Mouse (Mus musculus) kidney, postnatal 25 days (tissue): ENCODE results near the gene 1700011M02Rik.
A peak's percentile ranks its signal among the peaks of the same experiment; 100 is the strongest.
"Not testable (repeated sequence)": the region's sequence is repeated elsewhere in the genome, so short reads cannot be mapped to it uniquely, and the experiment has no call there.

Experiments
- DNase-seq, 2 experiments: peaks; one replicate each; pipeline ENCODE4 v3.0.0; 2021; ENCODE audit warnings: mixed read lengths in 2 of 2

Gene 1700011M02Rik

DNA sequence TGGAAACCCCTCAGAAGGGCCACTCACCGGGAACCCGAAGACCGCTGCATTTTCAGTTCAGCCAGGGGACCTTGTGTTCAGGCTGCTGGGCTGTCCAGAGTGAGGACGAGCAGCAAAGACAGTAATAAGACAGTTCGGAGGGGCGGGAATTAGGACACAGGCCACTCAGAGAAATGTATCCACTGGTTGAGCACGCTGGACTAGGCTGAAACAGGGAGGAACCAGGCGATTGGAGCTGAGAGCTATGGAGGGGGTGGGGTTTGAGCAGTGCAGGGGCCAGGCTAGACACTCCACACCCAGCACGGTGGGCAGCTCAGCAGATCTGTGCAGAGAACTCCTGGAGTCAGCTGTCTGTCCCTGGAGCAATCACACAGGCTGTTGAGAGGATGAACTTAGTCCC, at the start of gene 1700011M02Rik, which contains the start of gene Dmrtc1a:
Gene 1700011M02Rik, plus strand, starts transcription at position 319 of the 400 bp plus-strand sequence.
Gene Dmrtc1a, minus strand, starts transcription at position 101 of the 400 bp plus-strand sequence.
- not testable (repeated sequence) for DNase-seq

DNA sequence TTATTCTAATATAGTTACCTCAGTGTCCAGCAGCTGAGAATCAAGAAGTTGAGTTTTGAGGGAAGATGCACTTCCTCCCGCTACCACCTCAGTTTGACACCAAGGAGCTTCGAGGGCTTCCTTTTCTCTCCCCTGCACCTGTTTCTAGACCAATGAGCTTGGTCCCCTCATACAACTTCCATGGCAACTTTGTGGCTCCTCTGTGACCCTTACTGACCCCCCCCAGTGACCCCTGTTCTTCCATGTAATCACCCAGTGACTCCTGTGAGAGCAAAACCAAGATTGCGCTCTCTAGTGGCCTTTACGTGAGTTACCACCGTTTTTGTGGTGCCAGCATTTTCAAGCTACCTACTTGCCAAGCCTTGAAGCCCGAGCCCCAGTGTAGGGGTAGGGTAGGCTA, 40.8 kb upstream of the 1700011M02Rik start, which contains the start of gene 1700031F05Rik:
Gene 1700031F05Rik, minus strand, starts transcription at position 101 of the 400 bp plus-strand sequence.
- DNase-seq, result no peak

DNA sequence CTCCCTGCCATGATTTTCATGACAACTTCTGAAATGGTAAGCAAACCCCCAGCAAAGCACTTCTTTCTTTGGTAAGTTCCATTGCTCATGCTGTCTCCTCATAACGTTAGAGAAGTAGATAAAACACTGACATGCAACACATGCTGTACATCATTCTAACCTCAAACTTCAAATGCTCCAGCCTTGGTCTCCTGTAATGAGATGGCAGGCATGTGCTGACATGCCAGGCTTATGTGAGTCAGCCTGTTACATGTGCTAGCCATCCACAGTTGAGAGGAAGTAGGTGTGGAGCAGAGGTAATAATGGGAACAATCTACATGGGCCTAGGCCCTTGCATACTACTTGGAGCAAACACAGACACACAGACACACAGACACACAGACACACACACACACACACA, 6.1 kb downstream of the 1700011M02Rik start:
- not testable (repeated sequence) for DNase-seq

DNA sequence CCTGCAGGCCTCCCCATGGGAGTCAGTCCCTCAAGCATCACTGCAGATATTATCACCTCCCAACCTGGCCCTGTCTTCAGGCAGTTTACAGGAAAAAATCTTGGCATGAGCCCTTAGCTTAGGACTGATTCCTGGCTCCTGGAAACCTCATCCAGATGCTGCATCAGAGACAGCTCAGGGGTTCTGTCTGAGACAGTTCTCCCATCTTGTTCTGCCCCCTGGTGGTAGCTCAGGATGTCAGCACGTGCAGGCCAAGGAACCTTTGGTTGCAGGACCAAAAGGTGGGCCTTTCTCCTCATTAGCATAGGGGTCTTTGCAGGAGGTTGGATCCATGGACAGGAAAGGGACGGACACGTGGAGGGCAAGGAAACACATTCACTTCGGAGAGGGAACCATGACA, 18.0 kb downstream of the 1700011M02Rik start:
- peak in 1 of 2 experiments; percentile 31 for DNase-seq

DNA sequence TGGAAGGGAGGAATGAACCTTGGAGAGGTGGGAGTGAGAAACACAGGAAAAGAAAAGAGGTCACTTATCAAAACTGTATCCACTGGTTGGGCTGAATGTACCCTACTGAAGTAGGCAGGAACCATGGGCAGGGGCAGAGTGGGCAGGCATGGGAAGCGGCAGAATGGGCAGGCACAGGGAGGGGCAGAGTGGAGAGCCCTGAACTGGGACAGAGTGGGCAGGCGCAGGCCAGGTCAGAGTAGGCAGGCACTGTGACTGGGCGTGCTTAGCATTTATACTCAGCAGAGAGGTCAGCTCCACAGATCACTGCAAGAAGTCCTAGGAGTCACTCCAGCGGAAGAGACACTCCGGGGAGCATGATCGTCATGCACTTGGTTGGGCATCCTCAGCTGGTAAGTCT, 19.4 kb downstream of the 1700011M02Rik start, which contains the start of gene 1700018G05Rik:
Gene 1700018G05Rik, plus strand, starts transcription at position 301 of the 400 bp plus-strand sequence.
- DNase-seq, result not testable (repeated sequence)

DNA sequence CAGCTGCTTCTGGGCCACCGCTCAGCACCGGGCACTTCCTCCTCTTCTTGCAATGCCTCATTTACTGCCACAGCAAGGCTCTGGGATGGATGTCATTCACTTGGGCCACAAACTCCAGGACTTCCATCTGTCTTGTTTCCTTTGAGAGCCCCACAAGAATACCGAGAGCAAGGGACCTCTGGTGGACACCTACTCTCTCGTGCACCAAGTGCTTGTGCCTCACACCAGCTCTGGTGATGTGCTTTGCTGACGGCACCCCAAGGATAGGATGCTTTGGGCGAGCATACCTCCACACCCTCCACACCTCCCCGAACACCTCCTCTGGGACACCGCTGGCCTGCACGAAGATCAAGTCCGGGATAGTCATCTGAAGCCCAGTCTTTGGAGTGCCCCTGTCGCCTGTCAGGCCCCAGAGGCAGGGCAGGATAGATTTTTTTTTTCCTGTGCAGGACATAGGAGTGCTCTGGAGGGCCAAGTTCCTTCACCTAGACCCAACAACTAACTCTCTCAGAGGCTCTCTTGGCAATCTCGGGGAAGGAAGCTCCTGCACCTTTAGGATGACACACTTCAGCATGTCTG, 24.4 kb downstream of the 1700011M02Rik start:
- no peak for DNase-seq

DNA sequence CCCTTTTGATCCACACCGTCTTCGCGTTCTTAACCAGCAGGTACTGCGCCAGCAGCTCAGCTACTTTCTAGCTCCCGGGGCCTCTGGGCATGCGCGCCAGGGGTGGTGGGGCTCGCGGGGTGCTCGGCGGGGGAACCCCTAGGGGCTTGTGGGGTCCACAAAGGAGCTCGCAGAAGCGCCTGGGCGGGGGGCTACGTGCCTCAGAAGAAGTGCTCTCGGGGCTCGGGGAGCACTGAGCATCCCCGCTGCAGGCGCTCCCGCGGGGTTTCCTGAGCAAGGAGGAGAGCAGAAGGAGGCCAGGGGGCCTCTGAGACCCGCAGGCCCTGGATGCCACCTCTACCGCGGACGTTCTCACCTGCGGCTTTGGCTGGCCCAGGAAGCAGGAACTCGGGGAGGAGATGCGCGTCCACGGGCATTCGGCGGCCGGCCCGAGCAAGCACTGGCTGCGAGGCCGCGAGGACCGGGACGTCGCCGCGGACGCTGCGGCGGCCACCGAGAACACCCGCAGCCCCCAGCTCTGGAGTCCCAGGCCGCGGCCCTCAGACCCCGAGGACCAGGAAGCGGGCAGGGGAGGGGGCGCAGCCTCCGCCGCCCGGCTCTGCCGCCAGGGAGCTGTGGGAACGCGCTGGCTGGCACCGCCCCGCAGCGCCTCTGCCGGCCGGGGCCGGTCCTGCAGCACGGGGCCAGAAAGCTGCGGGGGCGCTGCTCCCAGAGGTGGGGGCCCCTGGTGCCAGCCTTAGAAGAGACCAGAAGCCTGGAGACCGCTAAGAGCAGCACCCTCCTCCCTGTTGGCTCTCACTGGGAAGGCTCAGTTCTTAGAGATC, 25.1 kb downstream of the 1700011M02Rik start:
- DNase-seq, result peak in 1 of 2 experiments; percentile 9

DNA sequence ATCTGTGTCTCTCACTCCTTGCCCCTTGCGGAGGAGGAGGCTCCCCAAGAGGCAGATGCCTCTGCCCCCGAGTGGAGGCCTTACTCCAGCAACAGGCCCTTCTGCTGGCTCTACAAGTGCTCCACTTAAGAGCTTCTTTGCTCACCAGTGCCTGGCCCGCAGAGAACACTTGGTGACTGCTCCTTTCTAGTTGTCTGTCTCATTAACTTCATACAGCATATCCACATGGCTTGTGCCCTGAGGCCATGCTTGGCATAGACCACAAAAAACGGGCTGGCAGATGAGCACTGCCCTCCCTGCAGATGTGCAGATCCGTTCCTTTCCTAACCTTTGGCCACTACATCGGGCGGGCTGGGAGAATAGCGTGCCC, 25.7 kb downstream of the 1700011M02Rik start:
- no peak for DNase-seq

DNA sequence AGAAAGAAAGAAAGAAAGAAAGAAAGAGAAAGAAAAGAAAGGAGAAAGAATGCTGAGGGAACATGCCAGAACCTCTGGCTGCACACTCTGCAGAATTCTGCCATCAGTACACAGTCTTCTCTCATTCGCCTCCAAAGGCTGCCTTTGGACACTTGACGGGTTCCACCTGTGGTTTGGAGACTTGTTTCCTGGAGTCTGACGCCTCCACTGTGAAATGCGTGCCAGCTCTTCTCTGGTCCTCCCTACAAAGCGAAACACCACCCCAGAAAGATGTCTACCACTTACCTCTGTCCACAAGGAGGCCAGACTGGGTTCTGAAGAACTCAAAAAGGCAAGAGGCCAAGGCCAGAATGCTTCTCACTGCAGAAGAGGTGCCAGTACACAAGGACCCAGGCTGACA, 28.0 kb downstream of the 1700011M02Rik start:
- DNase-seq, result no peak

DNA sequence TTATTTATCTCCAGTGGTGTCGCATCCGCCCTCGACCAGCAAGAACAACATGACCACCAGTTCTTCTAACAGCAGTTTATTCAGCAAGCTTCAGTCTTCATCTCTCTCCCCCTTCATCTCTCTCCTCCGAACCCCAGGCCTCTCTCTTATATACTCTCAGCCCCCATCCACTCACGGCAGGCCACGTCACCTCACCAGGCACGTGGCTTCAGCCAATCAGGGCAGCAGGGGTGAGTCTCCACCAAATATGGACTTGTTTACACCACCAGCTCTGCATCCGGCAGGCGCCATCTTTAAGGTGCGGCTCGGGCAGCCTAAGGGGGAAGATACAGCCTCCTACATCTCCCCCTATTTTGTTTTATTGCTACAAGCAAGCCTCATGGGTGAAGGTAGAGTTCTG, 41.4 kb downstream of the 1700011M02Rik start:
- DNase-seq, result not testable (repeated sequence)

DNA sequence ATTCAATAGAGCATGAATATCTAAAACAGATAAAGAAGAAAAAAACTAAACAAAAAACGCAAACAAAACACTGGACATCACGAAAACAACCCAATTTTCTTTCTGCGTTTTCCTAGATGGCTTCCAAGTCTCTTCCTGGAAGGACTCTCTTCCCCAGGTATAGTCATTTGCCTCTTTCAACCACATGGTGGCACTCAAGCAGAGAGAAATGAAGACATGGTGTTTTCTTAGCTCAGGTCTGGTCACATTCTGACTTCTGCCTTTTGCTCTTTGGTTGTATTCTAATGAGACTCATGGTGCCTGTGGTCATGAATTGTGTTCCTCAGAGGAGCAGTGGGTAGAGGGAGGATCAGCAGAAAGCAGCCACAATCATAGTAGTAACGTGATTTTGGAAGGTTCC, 50.2 kb downstream of the 1700011M02Rik start:
- peak in 1 of 2 experiments; percentile 33 for DNase-seq
